Mouse (Mus musculus) left cerebral cortex, postnatal 14 days (tissue): ENCODE measurements at regions not wholly inside any gene's neighbourhood (a gene's known extent, or its start where the extent isn't known, plus 50 kb on each side); places are given as distances from the start of the nearest gene placed in this dataset.
A peak's percentile ranks its signal among the peaks of the same experiment; 100 is the strongest.

Experiments used
- DNase-seq, 2 experiments: peaks; one replicate each; pipeline ENCODE4 v3.0.0; 2021 to 2022; ENCODE audit warnings: low spot score in 2 of 2, mixed read lengths in 1 of 2
- intact Hi-C: fragments of 180-260 bp; cut with DNase I; formaldehyde crosslinking; loops from one replicate; pipeline ENCODE4 v1.15.1; 2025

DNA sequence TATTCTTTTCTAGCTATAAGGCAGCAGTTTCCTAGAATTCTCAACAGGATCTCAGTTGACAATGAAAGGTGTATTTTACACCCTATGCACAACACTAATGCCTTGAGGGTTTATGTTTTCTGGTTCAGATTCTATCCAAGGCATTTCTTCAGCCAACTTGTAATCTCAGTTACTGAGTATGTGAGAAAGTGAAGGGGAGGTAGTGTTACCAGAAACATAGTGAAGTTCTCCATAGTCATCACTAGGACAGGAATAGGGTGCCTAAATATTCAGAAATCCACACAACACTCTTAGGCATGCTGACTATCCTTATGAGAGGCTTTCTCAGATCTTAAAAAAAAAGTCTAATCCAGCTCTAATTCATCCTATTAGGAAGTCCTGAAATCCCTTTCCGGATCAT, 1228.2 kb upstream of the Cntnap5a start:
- intact Hi-C loops, result no loop called here
- DNase-seq, result peak in 1 of 2 experiments; percentile 7

DNA sequence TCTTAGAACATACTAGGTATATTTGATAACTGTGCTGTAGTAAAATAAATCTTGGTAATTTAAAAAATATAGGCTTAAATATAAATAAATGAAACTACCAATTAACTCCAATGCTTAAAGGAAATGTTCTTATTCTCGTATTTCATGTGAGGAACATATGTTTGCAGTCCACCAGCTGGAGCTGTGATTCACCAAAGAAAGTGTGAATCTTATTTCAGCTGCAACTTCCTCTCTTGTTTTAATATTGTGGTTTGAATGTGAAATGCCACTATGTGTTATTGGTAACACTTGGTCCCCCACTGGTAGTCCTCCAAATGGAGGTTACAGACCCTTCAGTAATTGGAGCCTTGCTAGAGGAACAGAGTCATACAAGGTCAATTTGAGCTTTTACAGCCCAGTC, 1188.1 kb upstream of the Cntnap5a start:
- peak in 1 of 2 experiments; percentile 17 for DNase-seq
- intact Hi-C loops, result no loop called here

DNA sequence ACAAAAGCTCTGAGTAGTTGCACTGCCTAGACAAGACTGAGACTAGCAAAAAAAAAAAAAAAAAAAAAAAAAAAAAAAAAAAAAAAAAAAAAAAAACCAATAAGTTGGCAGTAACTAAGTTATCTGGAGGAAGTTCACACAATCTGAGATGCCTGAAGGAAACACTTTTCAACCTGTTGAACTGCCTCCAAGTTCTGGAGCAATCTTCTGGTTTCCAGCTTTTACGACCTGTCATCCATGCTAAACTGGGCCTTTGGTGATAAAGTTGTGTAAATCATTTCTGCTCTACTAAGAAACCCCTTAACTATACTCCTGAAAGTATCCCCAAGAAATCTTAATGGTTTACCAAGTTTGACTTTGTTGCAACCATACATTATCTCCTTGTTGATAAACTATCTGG, 1168.8 kb upstream of the Cntnap5a start:
- intact Hi-C loops, result no loop called here
- DNase-seq, result no peak

- DNase-seq, result no peak
- intact Hi-C loops, result no loop called here
These were observed 1164.7 kb upstream of the Cntnap5a start for GRCm38 (mm10) chr1:114519860-114520259.

- no peak for DNase-seq
- intact Hi-C loops, result no loop called here
These were observed 1156.0 kb upstream of the Cntnap5a start for GRCm38 (mm10) chr1:114528545-114528944.

GRCm38 (mm10) chr1:114533881-114534280, 1150.7 kb upstream of the Cntnap5a start:
- intact Hi-C loops, result no loop called here
- no peak for DNase-seq

- intact Hi-C loops, result no loop called here
These were observed 1137.6 kb upstream of the Cntnap5a start for GRCm38 (mm10) chr1:114546997-114547396.

GRCm38 (mm10) chr1:114552719-114553118, 1131.8 kb upstream of the Cntnap5a start:
- intact Hi-C loops, result no loop called here
- DNase-seq, result peak in 1 of 2 experiments; percentile 3

More at GRCm38 (mm10) chr1:114546997-114547396, 1137.6 kb upstream of the Cntnap5a start:
- DNase-seq, result peak; percentile 6 to 14

DNA sequence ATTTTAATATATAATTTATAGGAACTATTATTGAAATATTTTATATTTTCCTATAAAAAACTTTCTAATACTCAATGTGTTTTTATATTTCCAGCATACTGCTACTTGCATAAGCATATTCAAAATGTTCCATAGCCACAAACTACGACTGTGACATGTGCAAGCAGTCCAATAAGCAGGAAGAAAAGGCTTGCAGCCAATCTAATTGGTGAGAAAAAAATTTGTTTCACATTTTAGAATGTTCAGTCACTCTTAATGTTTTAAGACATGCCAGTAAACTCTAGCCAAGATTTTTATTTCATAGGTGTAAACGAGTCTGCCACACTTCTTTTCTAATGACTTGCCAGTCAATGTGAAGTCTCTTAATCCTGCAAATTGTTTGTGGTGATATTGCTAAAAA, 1130.1 kb upstream of the Cntnap5a start:
- no peak for DNase-seq
- intact Hi-C loops, result no loop called here
